Mouse (Mus musculus) neural tube, embryonic 13.5 days (tissue): ENCODE data around the gene Map6. TPM values are rescaled to one million over a fixed set of nuclear protein-coding genes. Genes with fewer than 3 reads are reported as not detected.

Source experiments
- ATAC-seq: fragments of 200-750 bp; cut with Nextera tagmentation; 2 replicates; pipeline ENCODE4 v1.8.0; 2017; ENCODE audit warnings: low read depth, mild to moderate bottlenecking, moderate TSS enrichment, moderate library complexity
- H3K27ac ChIP-seq: fragments of 300-500 bp; sonication (generic); replicated peaks from 2 replicates; pipeline ENCODE4 v1.5.1; 2015; ENCODE audit warnings: moderate library complexity, mild to moderate bottlenecking, inconsistent platforms
- H3K27me3 ChIP-seq: fragments of 300-500 bp; sonication (generic); 2 replicates; pipeline ENCODE4 v1.6.1; 2015; ENCODE audit warnings: mild to moderate bottlenecking, inconsistent platforms
- H3K36me3 ChIP-seq: fragments of 300-500 bp; sonication (generic); 2 replicates; pipeline ENCODE4 v1.6.1; 2015; ENCODE audit warnings: mild to moderate bottlenecking, inconsistent platforms
- H3K4me1 ChIP-seq: fragments of 300-500 bp; sonication (generic); replicated peaks from 2 replicates; pipeline ENCODE4 v1.6.1; 2015; ENCODE audit warnings: inconsistent platforms
- H3K4me2 ChIP-seq: fragments of 300-500 bp; sonication (generic); 2 replicates; pipeline ENCODE4 v1.6.1; 2015; ENCODE audit warnings: inconsistent platforms, mild to moderate bottlenecking, moderate library complexity
- H3K4me3 ChIP-seq: fragments of 300-500 bp; sonication (generic); 2 replicates; pipeline ENCODE4 v1.5.1; 2015; ENCODE audit warnings: mild to moderate bottlenecking, inconsistent platforms
- H3K9ac ChIP-seq: fragments of 300-500 bp; sonication (generic); 2 replicates; pipeline ENCODE4 v1.6.1; 2015; ENCODE audit warnings: moderate library complexity, mild to moderate bottlenecking, inconsistent platforms
- H3K9me3 ChIP-seq: fragments of 300-500 bp; sonication (generic); 2 replicates; pipeline ENCODE4 v1.6.1; 2016; ENCODE audit warnings: inconsistent platforms
- WGBS: fragments of 180-500 bp; shearing (Covaris S2); methylation state at CpG from one replicate; pipeline ENCODE4 v1.1.7; 2015; 5-methylcytosine and 5-hydroxymethylcytosine counted together
- polyA plus RNA-seq: library from polyadenylated mRNA; unstranded; fragments of >200 nt; fragmentation: Nextera tagmentation; extraction: Ambion mirVana; gene quantifications from 2 replicates; pipeline ENCODE4 v1.2.1, GENCODE M21; 2015

The Map6 gene
- polyA plus RNA-seq, 1 experiment from 2014 or later, result 105 TPM

- no peak for ATAC-seq
- H3K4me2 ChIP-seq, result no peak overlapping the region
- H3K27ac ChIP-seq, result 0 out of 2 replicates have a peak overlapping the region, but pooled peaks have one; percentile 0
- H3K9ac ChIP-seq, result no peak overlapping the region
- H3K36me3 ChIP-seq, result peaks cover 49% of the 10 kb centered on the region
- no peaks in the 10 kb centered on the region for H3K27me3 ChIP-seq
- H3K9me3 ChIP-seq, result no peaks in the 10 kb centered on the region
- 87% methylated on average over 6 of the region's 6 CpGs for whole genome bisulfite sequencing
- peaks cover 61% of the 10 kb centered on the region for H3K4me1 ChIP-seq
- H3K4me3 ChIP-seq, result no peak overlapping the region
Measured at GRCm38 (mm10) chr7:99322691-99323320, 55.6 kb downstream of the Map6 start.

DNA sequence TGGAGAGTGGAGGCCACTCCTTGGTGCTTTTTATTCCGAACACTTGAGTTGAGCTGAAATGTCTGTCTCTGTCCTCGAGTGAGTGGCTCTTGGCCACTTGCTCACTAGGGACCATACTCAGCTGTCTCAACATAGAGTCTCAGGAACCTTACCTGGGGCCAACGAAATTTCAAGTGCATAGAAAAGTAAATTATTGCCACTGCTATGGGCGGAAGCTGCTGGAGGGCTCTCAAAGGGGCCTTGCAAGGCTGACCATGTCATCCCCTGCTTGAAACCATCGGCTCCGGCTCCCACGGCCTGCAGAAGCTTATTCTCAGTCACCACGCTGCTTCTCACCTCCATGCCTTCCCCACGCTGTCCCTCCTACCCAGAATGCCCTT lies 56.1 kb downstream of the Map6 start:
- Histone ChIP-seq H3K4me1 (peaks cover 60% of the 10 kb centered on the region), H3K9ac (no peak overlapping the region), H3K4me2 (no peak overlapping the region), H3K27ac (no peak overlapping the region), H3K4me3 (no peak overlapping the region), H3K27me3 (no peaks in the 10 kb centered on the region), H3K36me3 (peaks cover 45% of the 10 kb centered on the region), H3K9me3 (no peaks in the 10 kb centered on the region)
- 90% methylated on average over 9 of the region's 9 CpGs for WGBS
- no peak for ATAC-seq

- peak overlapping the region; percentile 54 for H3K9ac ChIP-seq
- no peaks in the 10 kb centered on the region for H3K27me3 ChIP-seq
- no peak overlapping the region for H3K4me3 ChIP-seq
- WGBS, result 12% methylated on average over 10 of the region's 10 CpGs
- H3K9me3 ChIP-seq, result no peaks in the 10 kb centered on the region
- H3K4me2 ChIP-seq, result no peak overlapping the region
- peaks cover 56% of the 10 kb centered on the region for H3K4me1 ChIP-seq
- peak overlapping the region; percentile 79 for H3K27ac ChIP-seq
- H3K36me3 ChIP-seq, result peaks cover 38% of the 10 kb centered on the region
- peak; percentile 23; the same call in 1 of the 2 replicates for ATAC-seq
Measured at GRCm38 (mm10) chr7:99324810-99325209, 57.6 kb downstream of the Map6 start.

- no peak for ATAC-seq
- Histone ChIP-seq H3K4me1 (peaks cover 44% of the 10 kb centered on the region), H3K4me3 (no peak overlapping the region), H3K9me3 (no peaks in the 10 kb centered on the region), H3K4me2 (no peak overlapping the region), H3K27me3 (no peaks in the 10 kb centered on the region), H3K36me3 (peaks cover 46% of the 10 kb centered on the region), H3K9ac (no peak overlapping the region), H3K27ac (no peak overlapping the region)
- WGBS, result 71% methylated on average over 6 of the region's 6 CpGs
Measured at GRCm38 (mm10) chr7:99326128-99326527, 58.9 kb downstream of the Map6 start.

- no peak overlapping the region for H3K4me3 ChIP-seq
- H3K9ac ChIP-seq, result no peak overlapping the region
- H3K27ac ChIP-seq, result 0 out of 2 replicates have a peak overlapping the region, but pooled peaks have one; percentile 18
- H3K4me2 ChIP-seq, result no peak overlapping the region
- no peak for ATAC-seq
- H3K36me3 ChIP-seq, result peaks cover 26% of the 10 kb centered on the region
- H3K9me3 ChIP-seq, result no peaks in the 10 kb centered on the region
- H3K27me3 ChIP-seq, result no peaks in the 10 kb centered on the region
- WGBS, result 47% methylated on average over 4 of the region's 4 CpGs
- H3K4me1 ChIP-seq, result peaks cover 37% of the 10 kb centered on the region
Measured at GRCm38 (mm10) chr7:99328847-99329246, 61.6 kb downstream of the Map6 start.

DNA sequence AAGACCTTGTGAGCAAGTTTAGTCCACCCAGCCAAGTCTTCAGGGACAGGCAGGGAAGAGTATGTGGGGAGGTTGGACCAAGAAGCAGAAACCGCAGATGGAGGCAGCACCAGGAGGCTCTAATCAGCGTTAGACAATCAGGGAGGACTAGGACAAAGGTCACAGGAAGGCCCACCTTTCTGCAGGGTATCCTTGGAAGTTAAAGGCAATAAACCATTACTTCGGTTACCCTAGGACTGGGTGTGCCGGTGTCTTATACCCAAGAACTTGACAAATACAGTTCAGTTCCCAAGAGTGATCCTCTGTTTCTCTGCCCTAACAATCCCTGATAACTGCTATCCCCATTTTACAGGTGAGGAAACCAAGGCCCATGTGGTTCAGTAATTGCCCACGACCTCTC lies 62.8 kb downstream of the Map6 start:
- 89% methylated on average over 5 of the region's 5 CpGs for WGBS
- H3K27me3 ChIP-seq, result no peaks in the 10 kb centered on the region

DNA sequence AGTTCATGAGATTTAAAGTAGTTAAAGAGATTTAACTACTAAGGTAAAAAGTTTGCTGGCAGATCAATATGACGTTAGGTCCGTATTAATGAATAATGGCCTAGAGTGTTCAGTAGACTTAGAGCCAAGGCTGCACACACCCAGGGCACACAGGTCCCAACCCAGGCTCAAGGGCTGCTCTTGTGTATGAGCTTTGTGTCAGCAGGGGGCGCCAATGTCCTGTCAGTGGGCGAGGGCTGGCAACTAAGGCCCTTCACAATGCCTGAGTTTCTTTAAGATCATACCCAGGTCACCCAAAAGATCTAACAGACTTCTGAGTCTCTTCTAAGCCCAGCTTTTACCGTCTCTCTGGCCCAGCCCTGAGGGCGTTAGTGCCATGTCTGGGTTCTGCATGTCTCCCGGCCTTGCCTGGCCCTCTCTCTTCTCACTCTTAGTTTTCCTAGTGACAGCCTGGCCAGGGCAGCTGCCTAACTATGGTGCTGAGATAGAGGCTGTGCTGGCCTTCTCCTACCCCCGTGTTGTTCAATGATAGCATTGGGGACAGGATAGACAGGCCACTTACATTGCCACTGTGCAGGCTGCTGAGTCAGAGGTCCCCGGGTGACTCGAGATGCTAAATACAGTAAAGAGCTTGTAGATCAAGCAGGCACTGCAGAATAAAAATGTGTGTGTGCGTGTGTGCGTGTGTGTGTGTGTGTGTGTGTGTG lies 65.7 kb downstream of the Map6 start:
- Histone ChIP-seq H3K27ac (0 out of 2 replicates have a peak overlapping the region, but pooled peaks have one; percentile 6), H3K9ac (no peak overlapping the region), H3K27me3 (no peaks in the 10 kb centered on the region), H3K9me3 (no peaks in the 10 kb centered on the region), H3K4me1 (peaks cover 16% of the 10 kb centered on the region), H3K4me3 (no peak overlapping the region), H3K36me3 (peaks cover 50% of the 10 kb centered on the region), H3K4me2 (no peak overlapping the region)
- peak; percentile 68 for ATAC-seq
- WGBS, result 47% methylated on average over 12 of the region's 12 CpGs

More for the DNA sequence above, 62.8 kb downstream of the Map6 start:
- peaks cover 25% of the 10 kb centered on the region for H3K4me1 ChIP-seq
- no peak overlapping the region for H3K27ac ChIP-seq
- peaks cover 31% of the 10 kb centered on the region for H3K36me3 ChIP-seq
- ATAC-seq, result no peak
- H3K9me3 ChIP-seq, result no peaks in the 10 kb centered on the region
- no peak overlapping the region for H3K9ac ChIP-seq
- no peak overlapping the region for H3K4me2 ChIP-seq
- H3K4me3 ChIP-seq, result no peak overlapping the region

DNA sequence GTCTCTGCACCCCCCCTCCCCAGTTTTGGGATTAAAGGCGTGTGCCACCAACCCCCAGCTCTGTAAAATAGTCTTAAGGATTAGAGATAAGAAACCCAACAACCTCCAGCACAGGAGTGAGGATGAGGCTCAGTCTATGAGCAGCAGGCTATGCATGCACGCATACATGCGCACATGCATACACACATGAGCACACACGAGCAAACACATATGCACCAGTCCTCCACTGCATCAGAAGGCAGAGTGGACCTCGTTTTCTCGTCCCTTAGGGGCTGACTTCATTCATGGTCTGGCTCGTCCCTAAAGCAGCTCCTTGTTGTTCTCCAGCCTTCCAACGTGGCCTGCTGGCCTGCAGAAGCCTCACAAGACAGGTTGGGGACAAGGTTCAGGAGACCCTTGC lies 73.5 kb downstream of the Map6 start:
- Histone ChIP-seq H3K9ac (no peak overlapping the region), H3K4me2 (no peak overlapping the region), H3K9me3 (no peaks in the 10 kb centered on the region), H3K4me3 (no peak overlapping the region), H3K27me3 (no peaks in the 10 kb centered on the region), H3K36me3 (peaks cover 47% of the 10 kb centered on the region), H3K4me1 (0 out of 2 replicates have a peak, but pooled peaks cover 1% of the 10 kb centered on the region), H3K27ac (no peak overlapping the region)
- 85% methylated on average over 8 of the region's 8 CpGs for WGBS
- ATAC-seq, result no peak

DNA sequence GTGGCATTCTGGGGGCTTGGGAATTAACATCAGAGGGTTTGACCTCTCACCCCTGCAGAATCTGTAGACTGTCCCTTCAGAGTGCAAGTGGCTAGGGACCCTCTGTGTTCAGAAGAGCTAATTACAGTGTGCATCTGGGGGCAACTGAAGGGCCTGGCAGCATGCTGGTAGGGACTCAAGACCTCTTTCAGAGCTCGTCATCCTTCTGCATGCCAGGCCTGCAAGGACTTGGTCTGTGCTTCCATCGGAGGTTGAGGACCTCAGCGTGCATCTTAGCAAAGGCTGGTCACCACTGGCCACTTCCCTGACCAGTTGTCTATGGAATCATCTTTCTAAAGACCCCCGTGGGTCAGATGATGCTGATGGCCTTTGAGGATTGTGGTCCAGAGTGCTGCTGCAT lies 76.3 kb downstream of the Map6 start:
- H3K27me3 ChIP-seq, result no peaks in the 10 kb centered on the region
- 88% methylated on average over 4 of the region's 4 CpGs for WGBS
- ATAC-seq, result no peak
- H3K9ac ChIP-seq, result no peak overlapping the region
- peaks cover 47% of the 10 kb centered on the region for H3K36me3 ChIP-seq
- H3K4me1 ChIP-seq, result no peaks in the 10 kb centered on the region; the same call in 1 of the 2 replicates
- H3K9me3 ChIP-seq, result no peaks in the 10 kb centered on the region
- no peak overlapping the region for H3K27ac ChIP-seq
- no peak overlapping the region for H3K4me2 ChIP-seq
- H3K4me3 ChIP-seq, result no peak overlapping the region

DNA sequence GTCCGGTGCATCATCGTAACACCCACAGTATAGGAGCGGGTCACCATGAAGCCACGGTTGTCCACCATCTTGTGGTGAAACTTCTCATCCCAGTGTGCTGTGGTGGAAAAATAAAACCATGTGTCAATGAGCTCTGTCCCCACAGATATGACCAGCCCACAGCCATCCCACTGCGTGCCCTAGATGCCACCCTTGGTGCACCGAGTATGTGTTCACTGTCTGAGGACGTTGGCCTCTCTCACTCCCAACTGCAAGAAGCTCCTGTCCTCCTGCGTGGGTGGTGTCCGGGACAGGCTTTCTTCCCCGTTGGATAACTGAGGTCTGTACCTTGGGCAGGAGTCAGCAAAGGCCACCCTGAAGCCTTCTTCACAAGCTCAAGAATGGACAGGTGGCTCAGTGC lies 80.0 kb downstream of the Map6 start:
- Histone ChIP-seq H3K9ac (no peak overlapping the region), H3K27ac (no peak overlapping the region), H3K4me2 (no peak overlapping the region), H3K36me3 (peaks cover 56% of the 10 kb centered on the region), H3K9me3 (no peaks in the 10 kb centered on the region), H3K4me3 (no peak overlapping the region), H3K27me3 (no peaks in the 10 kb centered on the region), H3K4me1 (peaks cover 35% of the 10 kb centered on the region)
- WGBS, result 97% methylated on average over 10 of the region's 10 CpGs
- no peak for ATAC-seq

GRCm38 (mm10) chr7:99348883-99349282 lies 81.6 kb downstream of the Map6 start:
- Histone ChIP-seq H3K9me3 (no peaks in the 10 kb centered on the region), H3K4me2 (no peak overlapping the region), H3K4me3 (no peak overlapping the region), H3K9ac (0 out of 2 replicates have a peak overlapping the region, but pooled peaks have one; percentile 22), H3K36me3 (peaks cover 55% of the 10 kb centered on the region), H3K27me3 (no peaks in the 10 kb centered on the region), H3K27ac (no peak overlapping the region), H3K4me1 (peaks cover 49% of the 10 kb centered on the region)
- 96% methylated on average over 26 of the region's 26 CpGs for WGBS
- no peak for ATAC-seq

GRCm38 (mm10) chr7:99349782-99350720 lies 82.8 kb downstream of the Map6 start:
- Histone ChIP-seq H3K4me1 (peaks cover 55% of the 10 kb centered on the region), H3K27ac (peak overlapping the region; percentile 92; the same call in 1 of the 2 replicates), H3K4me2 (peak overlapping the region; percentile 55), H3K4me3 (peak overlapping the region; percentile 44), H3K27me3 (no peaks in the 10 kb centered on the region), H3K9ac (peak overlapping the region; percentile 79), H3K9me3 (no peaks in the 10 kb centered on the region), H3K36me3 (peaks cover 43% of the 10 kb centered on the region)
- no peak for ATAC-seq
- WGBS, result 73% methylated on average over 9 of the region's 9 CpGs
